Mouse (Mus musculus): ENCODE results near the gene Acsbg1. TPM values are rescaled to one million over a fixed set of nuclear protein-coding genes. Genes with fewer than 3 reads are reported as not detected.

Gene Acsbg1
- polyA plus RNA-seq, 1 experiment from 2014 or later = 0.25 TPM

DNA sequence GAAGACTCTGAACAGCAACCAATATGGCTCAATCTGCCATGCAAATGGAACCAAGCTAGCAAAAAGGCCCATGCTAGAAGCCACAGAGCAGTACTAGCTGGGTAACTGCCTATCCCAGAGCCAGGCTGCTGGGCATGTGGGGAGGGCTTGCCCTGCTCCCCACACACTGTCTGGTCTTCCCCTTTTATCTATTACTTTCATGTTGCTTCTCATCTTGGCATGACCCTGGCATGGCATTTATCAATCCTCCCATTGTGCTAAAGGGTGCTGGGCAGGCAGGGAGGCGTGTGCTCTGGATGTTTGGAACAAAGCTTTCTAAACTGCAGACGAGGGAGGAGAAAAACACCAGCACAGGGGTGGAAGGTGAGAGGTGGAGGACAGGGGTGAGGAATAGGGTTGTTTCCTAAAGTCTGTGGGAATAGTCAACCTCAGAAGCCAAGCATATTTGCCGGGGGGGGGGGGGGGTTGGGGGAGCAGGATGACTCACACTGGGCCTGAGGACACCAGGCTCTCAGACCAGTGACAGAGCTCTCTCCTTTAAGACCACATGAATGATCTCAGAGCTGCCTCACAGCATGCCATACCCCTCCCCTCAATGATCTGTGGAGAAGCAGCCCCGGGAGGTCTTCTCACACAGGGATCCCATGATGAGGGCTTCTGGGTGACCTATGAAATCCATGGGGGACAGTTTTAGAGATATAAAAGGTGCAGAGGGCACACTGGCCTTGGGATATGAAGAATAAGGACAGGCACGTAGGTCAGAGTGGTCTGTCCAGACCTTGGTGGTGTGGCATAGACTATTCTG lies 24.0 kb downstream of the Acsbg1 start:
- H3K27me3 ChIP-seq = no peaks in the 10 kb centered on the region
- WGBS = 67% methylated on average over 5 of the region's 5 CpGs
- no peak overlapping the region for H3K9ac ChIP-seq
- no peak overlapping the region for H3K27ac ChIP-seq
- H3K9me3 ChIP-seq = no peaks in the 10 kb centered on the region
- H3K4me2 ChIP-seq (replicated peaks) = no peak overlapping the region
- ATAC-seq (ENCODE audit: low FRiP score, low read depth) = no peak
- H3K4me3 ChIP-seq = no peak overlapping the region
- H3K36me3 ChIP-seq = no peaks in the 10 kb centered on the region
- no peaks in the 10 kb centered on the region for H3K4me1 ChIP-seq

DNA sequence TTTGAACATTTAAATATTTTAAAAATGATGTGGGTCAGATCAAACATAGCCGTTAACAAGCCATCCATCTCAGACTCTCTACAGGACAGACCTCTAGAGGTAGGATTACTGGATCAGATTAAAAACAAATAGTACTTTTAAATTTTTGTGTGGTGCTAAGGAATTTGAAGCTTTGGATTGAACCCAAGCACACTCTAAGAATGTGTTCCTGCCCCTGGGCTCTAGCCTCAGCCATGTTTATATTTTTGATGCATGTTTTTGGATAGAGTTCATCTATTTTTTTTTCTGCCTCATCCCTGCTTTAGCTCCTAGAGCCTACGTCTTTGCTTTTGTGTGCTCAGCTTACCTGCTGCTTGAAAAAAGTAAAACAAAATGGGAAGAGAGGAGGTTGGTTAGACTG lies 28.3 kb downstream of the Acsbg1 start:
- Histone ChIP-seq H3K4me3 (no peak overlapping the region), H3K36me3 (no peaks in the 10 kb centered on the region), H3K4me1 (no peaks in the 10 kb centered on the region), H3K9ac (no peak overlapping the region), H3K4me2 (replicated peaks) (no peak overlapping the region), H3K27me3 (no peaks in the 10 kb centered on the region), H3K27ac (no peak overlapping the region), H3K9me3 (no peaks in the 10 kb centered on the region)
- ATAC-seq (ENCODE audit: low FRiP score, low read depth) = no peak
- 80% methylated on average over 2 of the region's 2 CpGs for WGBS

DNA sequence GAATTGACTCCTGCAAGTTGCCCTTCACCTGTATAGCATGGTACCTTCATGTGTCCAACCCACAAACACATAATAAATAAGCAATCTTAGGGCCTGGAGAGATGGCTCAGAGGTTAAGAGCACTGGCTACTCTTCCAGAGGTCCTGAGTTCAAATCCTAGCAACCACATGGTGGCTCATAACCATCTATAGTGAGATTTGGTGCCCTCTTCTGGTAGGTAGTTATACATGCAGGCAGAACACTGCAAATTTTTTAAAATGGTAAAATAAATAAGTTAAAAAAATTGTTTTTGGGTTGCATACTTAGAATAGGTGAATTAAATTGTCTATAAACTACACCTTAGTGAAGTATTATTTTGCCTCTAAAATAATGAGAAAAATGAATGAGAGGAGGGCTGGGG lies 30.8 kb downstream of the Acsbg1 start:
- Histone ChIP-seq H3K9ac (no peak overlapping the region), H3K36me3 (no peaks in the 10 kb centered on the region), H3K4me2 (replicated peaks) (no peak overlapping the region), H3K9me3 (no peaks in the 10 kb centered on the region), H3K4me3 (no peak overlapping the region), H3K4me1 (no peaks in the 10 kb centered on the region), H3K27me3 (no peaks in the 10 kb centered on the region), H3K27ac (no peak overlapping the region)
- ATAC-seq (ENCODE audit: low FRiP score, low read depth) = no peak

DNA sequence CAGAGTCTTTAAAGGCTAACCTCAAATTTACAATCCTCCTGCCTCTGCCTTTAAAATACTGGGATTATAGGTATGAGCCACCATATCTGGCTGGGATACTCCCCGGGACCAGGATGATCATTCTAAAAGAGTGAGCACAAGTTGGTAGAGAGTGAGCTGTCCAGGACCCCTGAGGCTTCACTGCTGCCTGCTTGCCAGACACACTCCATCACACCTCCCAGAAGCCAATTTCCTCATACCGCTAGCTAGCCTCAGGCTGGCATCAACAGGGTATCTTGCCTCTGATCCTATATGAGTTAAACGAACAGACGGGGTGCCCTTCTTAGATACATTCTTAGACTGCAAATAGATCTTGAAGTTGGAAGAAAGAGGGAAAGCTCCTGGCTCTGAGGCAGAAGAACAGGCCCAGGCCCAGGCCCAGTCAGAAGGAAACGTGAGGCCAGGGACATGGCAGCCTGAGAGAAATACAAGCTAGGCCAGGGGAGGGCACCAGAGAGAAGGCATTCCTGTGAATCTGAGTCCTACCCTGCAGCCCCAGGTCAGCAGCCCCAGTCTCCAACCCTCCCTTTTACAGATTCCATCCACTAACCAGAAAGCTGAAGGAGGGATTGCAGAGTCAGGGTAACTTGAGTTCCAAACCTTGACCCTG lies 31.9 kb downstream of the Acsbg1 start:
- WGBS = 67% methylated on average over 5 of the region's 5 CpGs
- ATAC-seq (ENCODE audit: low FRiP score, low read depth) = no peak
- H3K4me3 ChIP-seq = no peak overlapping the region
- H3K9ac ChIP-seq = no peak overlapping the region
- no peaks in the 10 kb centered on the region for H3K27me3 ChIP-seq
- H3K36me3 ChIP-seq = no peaks in the 10 kb centered on the region
- no peaks in the 10 kb centered on the region for H3K9me3 ChIP-seq
- no peak overlapping the region for H3K4me2 ChIP-seq (replicated peaks)
- no peak overlapping the region for H3K27ac ChIP-seq
- H3K4me1 ChIP-seq = no peaks in the 10 kb centered on the region

DNA sequence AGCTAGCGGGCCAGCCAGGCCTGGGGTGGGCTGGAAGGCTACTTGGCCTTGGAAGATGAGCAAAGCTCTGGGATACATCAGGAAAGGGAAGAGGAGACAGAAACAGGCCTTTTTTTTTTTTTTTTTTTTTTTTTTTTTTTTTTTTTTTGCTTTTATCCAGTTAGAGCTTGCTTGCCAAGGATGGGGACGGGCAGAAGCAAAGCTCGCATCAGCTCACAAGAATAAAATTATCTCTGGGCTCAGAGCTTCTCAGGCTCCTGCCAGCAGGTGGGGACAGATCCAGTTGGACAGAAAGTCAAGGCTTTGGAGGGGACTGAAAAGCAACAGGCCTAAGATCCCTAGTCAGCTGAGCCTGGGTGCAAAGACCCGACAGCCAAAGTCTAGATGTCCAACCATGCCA lies 32.9 kb downstream of the Acsbg1 start:
- H3K9ac ChIP-seq = no peak overlapping the region
- H3K27ac ChIP-seq = no peak overlapping the region
- H3K4me1 ChIP-seq = no peaks in the 10 kb centered on the region
- H3K27me3 ChIP-seq = no peaks in the 10 kb centered on the region
- H3K36me3 ChIP-seq = no peaks in the 10 kb centered on the region
- ATAC-seq (ENCODE audit: low FRiP score, low read depth) = no peak
- WGBS = 88% methylated on average over 4 of the region's 4 CpGs
- no peaks in the 10 kb centered on the region for H3K9me3 ChIP-seq
- no peak overlapping the region for H3K4me2 ChIP-seq (replicated peaks)
- no peak overlapping the region for H3K4me3 ChIP-seq

DNA sequence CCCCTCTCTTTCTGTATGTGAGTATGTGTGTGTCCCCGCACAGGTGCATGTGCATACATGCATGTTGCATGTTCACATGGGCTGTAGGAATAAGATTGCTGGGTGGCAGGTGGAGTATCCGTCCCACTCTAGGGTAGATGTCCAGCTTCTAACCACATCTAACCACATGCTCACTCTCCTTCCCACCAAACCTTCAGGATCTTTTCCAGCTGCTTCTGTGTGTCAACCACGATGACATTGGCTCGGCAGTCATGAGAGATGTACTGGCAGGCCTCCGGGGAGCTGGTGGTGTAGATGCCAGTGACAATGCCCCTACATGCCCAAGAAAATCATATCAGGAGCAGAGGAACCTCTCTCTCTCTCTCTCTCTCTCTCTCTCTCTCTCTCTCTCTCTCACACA lies 34.4 kb downstream of the Acsbg1 start:
- ATAC-seq (ENCODE audit: low FRiP score, low read depth) = no peak
- WGBS = 91% methylated on average over 5 of the region's 5 CpGs
- Histone ChIP-seq H3K9me3 (no peaks in the 10 kb centered on the region), H3K9ac (no peak overlapping the region), H3K4me3 (no peak overlapping the region), H3K4me1 (no peaks in the 10 kb centered on the region), H3K36me3 (no peaks in the 10 kb centered on the region), H3K4me2 (replicated peaks) (no peak overlapping the region), H3K27me3 (no peaks in the 10 kb centered on the region), H3K27ac (no peak overlapping the region)

DNA sequence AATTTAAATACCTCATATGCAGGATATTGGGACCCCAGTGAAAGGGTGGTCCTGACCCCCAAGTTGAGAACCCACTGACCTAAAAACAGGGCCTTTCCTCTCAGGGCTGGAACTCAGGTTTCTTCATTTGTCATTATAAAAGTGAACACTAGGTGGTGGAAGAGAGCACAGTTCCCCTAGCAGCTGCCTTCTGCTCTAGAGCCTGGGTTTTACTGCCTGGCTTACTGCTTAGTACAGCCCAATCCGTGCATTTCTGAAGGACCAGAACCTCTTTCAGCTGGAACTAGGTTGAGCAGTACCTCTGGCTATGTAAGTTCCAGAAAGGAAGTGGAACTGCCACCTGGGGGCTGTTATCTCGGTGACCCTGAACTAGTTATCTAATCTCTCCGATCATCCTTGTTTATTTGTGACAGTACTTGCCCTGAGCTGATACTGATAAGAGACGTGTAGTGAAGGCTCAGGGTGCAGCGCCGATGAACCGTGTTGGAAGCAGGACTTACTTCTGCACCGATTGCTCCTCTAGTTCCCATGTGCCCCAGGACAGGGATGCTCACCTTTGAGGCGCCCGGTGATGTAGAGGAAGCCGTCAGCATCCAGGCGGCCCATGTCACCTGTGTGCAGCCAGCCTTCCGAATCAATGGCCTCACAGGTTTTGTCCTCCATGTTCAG lies 47.4 kb downstream of the Acsbg1 start:
- ATAC-seq (ENCODE audit: low FRiP score, low read depth) = peak; percentile 51; the same call in 1 of the 2 replicates
- no peak overlapping the region for H3K9ac ChIP-seq
- H3K4me3 ChIP-seq = no peak overlapping the region
- no peak overlapping the region for H3K4me2 ChIP-seq (replicated peaks)
- H3K36me3 ChIP-seq = no peaks in the 10 kb centered on the region
- 71% methylated on average over 13 of the region's 13 CpGs for WGBS
- no peak overlapping the region for H3K27ac ChIP-seq
- no peaks in the 10 kb centered on the region for H3K9me3 ChIP-seq
- H3K4me1 ChIP-seq = no peaks in the 10 kb centered on the region
- H3K27me3 ChIP-seq = no peaks in the 10 kb centered on the region

DNA sequence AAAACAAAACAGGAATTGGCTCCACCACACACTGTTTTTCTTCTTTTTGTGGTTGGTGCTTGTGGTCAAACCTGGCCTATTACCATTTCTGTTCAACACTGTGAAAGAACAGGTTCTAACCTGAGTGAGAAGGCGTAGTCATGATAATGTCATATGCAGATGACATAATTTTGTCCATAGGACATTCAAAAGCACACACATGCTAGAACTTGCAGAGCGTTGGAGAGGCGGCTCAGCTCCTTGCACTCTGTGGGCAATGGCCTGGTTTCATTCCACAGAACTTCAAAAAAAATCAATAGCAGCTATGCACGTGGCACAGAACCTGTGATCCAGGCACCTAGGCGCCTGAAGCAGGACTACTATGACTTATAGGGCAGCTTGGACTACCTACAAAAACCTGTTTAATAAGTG lies 48.9 kb downstream of the Acsbg1 start:
- no peaks in the 10 kb centered on the region for H3K9me3 ChIP-seq
- H3K9ac ChIP-seq = no peak overlapping the region
- no peaks in the 10 kb centered on the region for H3K4me1 ChIP-seq
- ATAC-seq (ENCODE audit: low FRiP score, low read depth) = no peak
- no peaks in the 10 kb centered on the region for H3K36me3 ChIP-seq
- 73% methylated on average over 5 of the region's 5 CpGs for WGBS
- H3K27me3 ChIP-seq = no peaks in the 10 kb centered on the region
- H3K4me2 ChIP-seq (replicated peaks) = no peak overlapping the region
- no peak overlapping the region for H3K27ac ChIP-seq
- no peak overlapping the region for H3K4me3 ChIP-seq

DNA sequence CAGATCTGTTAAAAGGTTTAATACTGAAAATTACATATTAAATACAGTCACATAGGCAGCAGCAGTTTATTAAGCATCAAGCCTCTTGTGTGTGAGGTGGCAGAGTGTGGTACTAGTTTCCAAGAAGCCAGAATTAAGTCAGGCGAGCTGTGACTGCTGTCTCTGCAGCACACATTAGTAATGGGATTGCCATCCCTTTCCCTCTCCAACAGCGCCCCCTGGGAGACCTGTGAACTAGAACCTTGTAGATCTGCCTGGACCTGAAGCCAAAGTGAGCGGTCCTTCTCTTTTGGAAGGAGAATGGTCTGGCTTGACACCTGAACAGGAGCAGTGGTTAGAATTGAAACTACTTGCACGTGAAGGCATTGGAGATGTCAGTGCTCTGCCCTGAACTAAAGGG lies 56.8 kb downstream of the Acsbg1 start:
- Histone ChIP-seq H3K9ac (no peak overlapping the region), H3K4me2 (replicated peaks) (no peak overlapping the region), H3K4me1 (no peaks in the 10 kb centered on the region), H3K36me3 (peaks cover 49% of the 10 kb centered on the region), H3K4me3 (no peak overlapping the region), H3K27me3 (no peaks in the 10 kb centered on the region), H3K9me3 (no peaks in the 10 kb centered on the region), H3K27ac (no peak overlapping the region)
- WGBS = 55% methylated on average over 4 of the region's 4 CpGs
- ATAC-seq (ENCODE audit: low FRiP score, low read depth) = no peak

DNA sequence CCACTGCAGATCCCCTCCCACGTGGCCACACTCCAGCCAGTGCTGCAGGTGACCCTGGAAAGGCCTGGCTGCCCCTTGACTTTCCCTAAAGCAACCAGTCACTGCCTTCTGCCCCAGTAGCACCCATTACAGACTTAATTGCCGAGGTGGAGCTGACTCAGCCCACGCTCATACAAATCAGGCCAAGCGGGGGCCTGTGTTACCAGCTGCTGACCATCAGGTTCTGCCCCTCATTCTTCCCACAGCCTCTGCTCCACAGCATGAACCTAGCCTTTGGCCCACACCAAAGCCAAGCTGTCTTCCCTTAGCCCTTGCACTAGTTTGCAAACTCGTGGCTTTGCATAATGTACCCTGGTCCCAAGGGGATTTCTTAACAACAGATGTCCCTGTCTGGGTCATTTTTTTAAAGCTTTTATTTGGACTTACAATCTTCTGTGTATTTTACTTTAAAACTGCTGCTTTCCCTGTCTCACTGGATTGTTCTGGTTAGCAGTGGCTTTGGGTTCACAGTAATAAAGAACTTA lies 57.5 kb downstream of the Acsbg1 start:
- H3K4me1 ChIP-seq = no peaks in the 10 kb centered on the region
- no peaks in the 10 kb centered on the region for H3K9me3 ChIP-seq
- H3K4me2 ChIP-seq (replicated peaks) = no peak overlapping the region
- H3K27ac ChIP-seq = no peak overlapping the region
- peaks cover 56% of the 10 kb centered on the region for H3K36me3 ChIP-seq
- 76% methylated on average over 5 of the region's 5 CpGs for WGBS
- ATAC-seq (ENCODE audit: low FRiP score, low read depth) = no peak
- no peaks in the 10 kb centered on the region for H3K27me3 ChIP-seq
- H3K4me3 ChIP-seq = no peak overlapping the region
- H3K9ac ChIP-seq = no peak overlapping the region

DNA sequence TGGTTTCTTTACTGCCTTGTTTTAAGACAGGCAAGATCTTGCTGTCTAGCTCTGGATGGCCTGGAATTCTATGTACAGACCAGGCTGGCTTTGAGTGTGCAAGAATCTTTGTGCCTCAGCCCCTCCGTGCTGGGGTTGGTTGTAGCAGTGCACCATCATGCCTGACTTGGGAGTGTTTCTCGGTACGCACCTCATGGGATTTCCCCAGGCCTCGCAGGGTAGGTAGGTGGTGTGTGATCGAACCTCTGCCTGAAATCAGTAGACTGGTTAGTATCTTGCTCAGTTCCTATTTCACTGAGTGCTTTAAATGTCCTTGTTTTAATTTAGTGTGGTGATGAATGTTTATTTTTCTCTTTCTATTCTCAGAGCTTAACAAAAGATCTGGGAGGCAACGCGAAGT lies 58.8 kb downstream of the Acsbg1 start:
- Histone ChIP-seq H3K4me2 (replicated peaks) (no peak overlapping the region), H3K27ac (no peak overlapping the region), H3K9me3 (no peaks in the 10 kb centered on the region), H3K36me3 (peaks cover 69% of the 10 kb centered on the region), H3K4me3 (no peak overlapping the region), H3K27me3 (no peaks in the 10 kb centered on the region), H3K4me1 (no peaks in the 10 kb centered on the region), H3K9ac (no peak overlapping the region)
- ATAC-seq (ENCODE audit: low FRiP score, low read depth) = no peak
- WGBS = 91% methylated on average over 7 of the region's 7 CpGs

DNA sequence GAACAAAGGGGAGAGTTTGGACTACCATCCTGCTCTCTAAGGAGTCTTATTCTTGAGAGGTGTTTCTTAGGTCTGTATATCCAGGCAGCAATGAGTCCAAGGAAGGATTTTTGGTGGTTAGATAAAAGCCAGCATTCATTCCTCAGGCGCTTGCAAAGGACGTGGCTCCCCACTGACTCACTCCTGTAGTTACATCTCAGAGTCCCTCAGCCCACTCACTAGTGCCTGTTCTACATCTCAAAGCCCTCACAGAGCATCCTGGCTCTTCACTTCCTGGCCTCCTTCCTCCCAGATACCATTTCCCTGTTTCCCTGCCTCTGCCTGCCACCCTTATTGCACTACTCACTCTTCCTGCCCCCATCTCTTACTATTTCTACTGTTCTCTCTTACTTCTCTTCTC lies 59.3 kb downstream of the Acsbg1 start:
- Histone ChIP-seq H3K9me3 (no peaks in the 10 kb centered on the region), H3K27ac (no peak overlapping the region), H3K4me2 (replicated peaks) (no peak overlapping the region), H3K9ac (no peak overlapping the region), H3K4me3 (no peak overlapping the region), H3K27me3 (no peaks in the 10 kb centered on the region), H3K4me1 (no peaks in the 10 kb centered on the region), H3K36me3 (peaks cover 74% of the 10 kb centered on the region)
- 89% methylated on average over 2 of the region's 2 CpGs for WGBS
- no peak for ATAC-seq (ENCODE audit: low FRiP score, low read depth)

All from limb, embryonic 13.5 days (tissue).